Mouse (Mus musculus): ENCODE data around the gene Mageb16. TPM values are rescaled to one million over a fixed set of nuclear protein-coding genes. Genes with fewer than 3 reads are reported as not detected.

Mageb16 gene
- not detected for polyA plus RNA-seq (2014; fragmentation: Illumina TruSeq; extraction: RNeasy Lipid Tissue Mini Kit (QIAGEN cat#74804); ENCODE audit: low read depth, low replicate concordance)

DNA sequence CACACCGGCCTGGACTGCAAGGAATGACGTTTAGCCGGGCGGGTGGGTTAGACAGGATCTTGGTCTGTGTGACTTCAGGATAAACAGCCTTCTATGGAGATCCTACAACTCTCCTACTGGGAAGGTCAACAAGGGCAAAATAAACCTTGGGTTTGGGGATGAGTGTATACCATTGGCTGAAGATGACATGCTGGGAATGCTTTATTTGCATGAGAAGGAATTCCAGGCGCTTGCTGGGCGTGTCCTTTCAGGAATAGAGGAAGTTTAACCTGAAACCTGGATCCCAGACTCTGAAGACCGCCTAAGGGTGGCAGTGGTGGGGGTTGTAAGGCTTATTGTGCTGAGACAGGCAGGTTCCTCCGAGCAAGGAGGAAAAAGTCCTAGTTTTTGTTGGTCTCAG, at the start of gene Mageb16:
TSS of gene Mageb16 (minus strand) at position 25 of the 400 bp plus-strand sequence.

Other genes with a start within 250 kb of the Mageb16 start
- not detected for gene Gm7173, start 154.2 kb downstream of the Mageb16 start, polyA plus RNA-seq (2014; fragmentation: Illumina TruSeq; extraction: RNeasy Lipid Tissue Mini Kit (QIAGEN cat#74804); ENCODE audit: low read depth, low replicate concordance)

All from heart, adult 10 weeks (tissue).